Mouse (Mus musculus) monocyte, adult 5-6 weeks (primary cell): Measurements from ENCODE around the gene Obsl1. TPM values are rescaled to one million over a fixed set of nuclear protein-coding genes. Genes with fewer than 3 reads are reported as not detected.
A peak's percentile ranks its signal among the peaks of the same experiment; 100 is the strongest.

Experiments used
- ATAC-seq: fragments of 153-309, 156-312 bp; replicated peaks from 2 replicates; pipeline ENCODE4 v1.8.0; 2017; ENCODE audit warnings: mild to moderate bottlenecking; ENCODE audit not compliant: low TSS enrichment, insufficient number of reproducible peaks, severe bottlenecking, poor library complexity, low FRiP score
- total RNA-seq: library from RNA; stranded (forward); fragments of 200-1000, 200-491, 200-594 nt; gene quantifications from 3 replicates; pipeline ENCODE4 v1.2.3, GENCODE M21; 2017

The Obsl1 gene
- total RNA-seq, 1 experiment from 2014 or later, result not detected

- peak; percentile 89 for ATAC-seq
Observed at GRCm38 (mm10) chr1:75521321-75522031, 15.2 kb upstream of the Obsl1 start, which contains the start of gene Stk11ip. Gene Stk11ip (plus strand): TSS chr1:75521529.

- no peak for ATAC-seq
Observed at GRCm38 (mm10) chr1:75519576-75519975, 13.3 kb upstream of the Obsl1 start.

GRCm38 (mm10) chr1:75518427-75518826 is 12.2 kb upstream of the Obsl1 start:
- ATAC-seq, result no peak

- ATAC-seq, result no peak
Observed at GRCm38 (mm10) chr1:75517984-75518383, 11.7 kb upstream of the Obsl1 start.

GRCm38 (mm10) chr1:75516703-75517380 is 10.6 kb upstream of the Obsl1 start:
- ATAC-seq, result no peak

- no peak for ATAC-seq
Observed at GRCm38 (mm10) chr1:75512550-75512949, 6.3 kb upstream of the Obsl1 start.

GRCm38 (mm10) chr1:75511437-75512210 is 5.4 kb upstream of the Obsl1 start:
- ATAC-seq, result no peak

GRCm38 (mm10) chr1:75510154-75510553 is 3.9 kb upstream of the Obsl1 start:
- ATAC-seq, result no peak

GRCm38 (mm10) chr1:75509586-75509985 is 3.3 kb upstream of the Obsl1 start:
- ATAC-seq, result no peak; the same call in 1 of the 2 replicates

- no peak for ATAC-seq
Observed at GRCm38 (mm10) chr1:75507006-75507405, 754 bp upstream of the Obsl1 start, which contains the start of gene Inha. Gene Inha (plus strand): TSS chr1:75507077.

- no peak for ATAC-seq
Observed at GRCm38 (mm10) chr1:75505159-75505955, 895 bp downstream of the Obsl1 start.

GRCm38 (mm10) chr1:75504256-75505045 is 1.8 kb downstream of the Obsl1 start:
- ATAC-seq, result no peak

- no peak for ATAC-seq
Observed at GRCm38 (mm10) chr1:75503651-75503980, 2.6 kb downstream of the Obsl1 start.

- ATAC-seq, result no peak
Observed at GRCm38 (mm10) chr1:75502945-75503650, 3.2 kb downstream of the Obsl1 start.

GRCm38 (mm10) chr1:75501905-75502304 is 4.3 kb downstream of the Obsl1 start:
- no peak for ATAC-seq

- ATAC-seq, result no peak
Observed at GRCm38 (mm10) chr1:75499441-75499840, 6.8 kb downstream of the Obsl1 start.

- ATAC-seq, result no peak
Observed at GRCm38 (mm10) chr1:75498897-75499296, 7.4 kb downstream of the Obsl1 start.
